Mouse (Mus musculus) embryo, embryonic 11 days (tissue): ENCODE data around the gene Ric1.

Experiments
- DNase-seq: peaks from one replicate; pipeline ENCODE4 v3.0.0-alpha.2; 2015

The Ric1 gene

GRCm38 (mm10) chr19:29521637-29522435 lies at the start of gene Ric1:
TSS of gene Ric1 (plus strand) at chr19:29522282.
- peak; percentile 95 for DNase-seq

- DNase-seq, result no peak
These were observed 49.7 kb upstream of the Ric1 start for GRCm38 (mm10) chr19:29472424-29472823.

- DNase-seq, result no peak
These were observed 49.1 kb upstream of the Ric1 start for GRCm38 (mm10) chr19:29472946-29473345.

GRCm38 (mm10) chr19:29474803-29475202 lies 47.3 kb upstream of the Ric1 start:
- no peak for DNase-seq

GRCm38 (mm10) chr19:29475210-29475620 lies 46.9 kb upstream of the Ric1 start:
- DNase-seq, result no peak

GRCm38 (mm10) chr19:29478598-29478997 lies 43.5 kb upstream of the Ric1 start:
- DNase-seq, result no peak

DNA sequence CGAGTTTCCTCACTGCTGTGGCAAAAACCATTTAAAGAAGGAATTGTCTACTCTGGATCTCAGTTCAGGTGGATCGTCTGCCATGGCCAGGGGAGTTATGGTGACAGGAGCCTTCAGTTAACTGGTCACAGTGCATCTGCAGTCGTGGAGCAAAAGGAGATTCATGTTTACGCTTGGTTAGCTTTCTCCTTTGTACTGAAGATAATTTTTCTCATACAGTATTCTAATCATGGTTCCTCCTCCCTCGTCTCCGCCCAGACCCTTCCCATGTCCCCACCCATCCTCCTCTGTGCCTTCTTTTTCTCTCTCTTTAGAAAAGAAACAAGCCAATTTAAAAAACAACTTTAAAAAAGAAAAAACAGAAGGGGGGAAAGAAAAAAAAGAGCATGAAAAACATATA lies 40.5 kb upstream of the Ric1 start:
- DNase-seq, result no peak

- no peak for DNase-seq
These were observed 39.9 kb upstream of the Ric1 start for GRCm38 (mm10) chr19:29482148-29482547.

- no peak for DNase-seq
These were observed 39.4 kb upstream of the Ric1 start for GRCm38 (mm10) chr19:29482637-29483036.

GRCm38 (mm10) chr19:29483386-29483785 lies 38.7 kb upstream of the Ric1 start:
- no peak for DNase-seq

- DNase-seq, result no peak
These were observed 37.5 kb upstream of the Ric1 start for GRCm38 (mm10) chr19:29484537-29484936.

DNA sequence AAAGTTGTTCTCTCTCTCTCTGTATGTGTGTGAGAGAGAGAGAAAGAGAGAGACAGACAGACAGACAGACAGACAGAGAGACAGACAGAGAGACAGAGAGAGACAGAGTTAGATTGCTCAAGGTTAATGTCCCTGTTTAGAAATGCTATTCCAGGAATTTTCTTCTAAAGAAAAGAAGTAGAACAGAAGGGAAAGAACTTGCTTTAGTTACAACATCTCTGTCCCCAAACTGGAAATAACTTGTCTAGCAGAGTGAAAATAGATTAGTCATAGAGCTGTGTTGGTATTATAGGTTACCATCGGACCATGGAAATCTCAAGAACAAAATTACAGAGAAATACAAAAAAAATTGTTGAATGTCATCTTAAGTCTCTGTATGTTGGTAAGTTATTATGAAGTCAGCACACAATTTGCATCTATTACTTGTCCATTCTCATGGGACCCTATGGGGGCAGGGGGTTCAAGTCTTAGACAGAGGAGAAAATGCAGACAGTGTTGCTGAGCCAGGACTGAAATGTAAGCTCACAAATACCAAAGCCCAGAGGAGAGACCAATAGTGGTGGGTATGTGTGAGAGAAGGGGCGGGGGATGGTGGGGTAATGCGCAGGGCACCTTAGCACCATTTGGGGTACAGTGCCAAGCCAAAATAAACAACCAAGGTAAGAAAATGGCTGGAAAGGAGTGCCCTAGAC lies 36.7 kb upstream of the Ric1 start:
- no peak for DNase-seq

DNA sequence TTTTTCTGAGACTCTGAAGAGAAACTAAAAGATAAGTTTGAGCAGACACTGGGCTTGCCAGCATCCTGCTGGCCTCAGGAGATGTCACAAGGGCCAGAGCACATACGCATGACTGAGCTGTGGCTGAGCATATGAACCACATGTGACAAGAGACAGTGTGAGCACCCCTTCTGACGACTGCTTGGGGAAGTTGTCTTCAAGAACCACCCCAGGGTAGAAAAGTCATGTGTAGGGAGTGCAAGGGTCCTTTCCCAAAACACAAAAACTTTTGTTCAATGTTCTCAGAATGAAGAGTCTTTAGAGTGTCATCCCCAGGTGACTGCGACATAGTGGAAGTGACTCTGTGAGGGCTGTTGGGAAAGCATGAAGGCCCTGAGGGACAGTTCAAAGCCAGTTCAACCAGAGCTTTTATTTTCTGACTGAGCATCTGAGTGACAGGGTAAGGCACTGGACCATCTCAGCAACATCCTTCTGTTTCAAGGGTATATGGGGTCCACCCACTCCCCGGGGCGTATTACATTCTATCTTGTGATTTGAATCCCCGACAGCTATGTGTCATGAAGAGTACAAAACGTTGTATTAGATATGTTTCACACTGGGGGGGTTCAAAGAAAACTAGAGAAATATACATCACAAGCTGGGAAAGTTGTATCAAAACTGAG lies 35.4 kb upstream of the Ric1 start:
- no peak for DNase-seq

DNA sequence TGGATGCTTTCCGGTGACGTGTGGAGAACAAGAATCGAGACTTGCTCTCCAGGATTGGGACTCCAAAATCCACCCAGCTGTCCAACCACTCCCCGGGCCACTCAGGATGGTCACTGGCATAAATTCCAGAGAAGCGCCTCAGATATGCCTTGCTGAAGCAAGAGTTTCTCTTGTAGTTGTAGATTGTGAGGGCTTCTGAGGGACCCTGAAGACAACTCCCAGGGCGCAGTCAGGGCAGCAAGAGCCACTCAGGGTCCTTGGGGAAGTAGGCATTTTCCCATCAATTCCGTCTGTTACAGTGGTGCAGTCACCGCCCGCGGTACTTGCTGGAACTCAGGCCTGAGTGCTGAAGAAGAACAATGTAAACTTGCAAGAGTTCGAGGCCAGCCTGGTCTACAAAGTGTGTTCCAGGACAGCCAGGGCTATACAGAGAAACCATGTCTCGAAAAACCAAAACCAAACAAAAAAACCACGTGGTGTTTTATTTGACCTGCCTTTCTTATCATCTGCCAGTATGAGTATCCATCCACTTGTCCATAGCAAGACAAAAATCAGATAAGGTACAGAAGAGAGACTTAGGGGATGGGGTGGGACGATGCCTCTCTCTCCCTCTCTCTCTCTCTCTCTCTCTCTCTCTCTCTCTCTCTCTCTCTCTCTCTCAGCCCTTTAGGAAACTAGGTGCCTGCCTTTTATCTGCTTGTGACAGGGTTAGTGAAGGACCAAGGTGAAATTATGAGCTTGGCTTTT lies 34.6 kb upstream of the Ric1 start:
- no peak for DNase-seq

DNA sequence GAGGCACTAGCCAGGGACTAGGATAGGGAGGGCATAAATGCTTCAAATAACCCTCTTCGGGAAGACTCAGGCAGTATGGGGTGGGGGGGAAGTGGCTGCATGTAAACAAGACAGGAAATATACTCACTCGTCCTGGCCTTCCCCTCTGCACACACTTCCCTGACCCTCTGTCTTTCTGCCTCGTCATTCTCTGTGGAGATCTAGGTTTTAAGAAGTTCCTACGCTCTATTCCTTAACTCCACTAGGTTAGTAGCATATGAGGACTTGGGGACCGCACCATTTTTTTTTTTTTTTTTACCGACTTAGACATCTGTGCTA lies 34.0 kb upstream of the Ric1 start:
- DNase-seq, result no peak

- no peak for DNase-seq
These were observed 33.7 kb upstream of the Ric1 start for GRCm38 (mm10) chr19:29488420-29488819.

GRCm38 (mm10) chr19:29489785-29490284 lies 32.2 kb upstream of the Ric1 start:
- DNase-seq, result no peak

DNA sequence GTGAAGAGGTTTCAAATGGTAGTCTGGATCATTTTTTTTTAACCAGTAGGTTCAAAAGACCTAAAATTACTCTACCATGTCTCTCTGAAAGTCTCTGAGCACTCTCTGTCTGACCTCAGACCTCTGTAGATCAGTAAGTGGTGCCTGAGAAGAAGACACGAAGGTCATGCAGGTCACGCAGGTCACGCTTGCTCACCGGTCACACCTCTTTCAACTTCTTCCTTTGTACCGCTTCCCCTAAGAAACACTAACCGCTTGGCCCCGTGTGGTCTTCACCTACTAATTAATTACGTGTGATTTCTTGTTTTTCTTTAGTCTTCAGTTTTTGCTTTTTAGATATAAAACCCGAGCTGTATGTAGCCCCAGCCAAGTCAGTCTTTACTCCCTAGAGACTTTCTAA lies 30.6 kb upstream of the Ric1 start:
- DNase-seq, result no peak

GRCm38 (mm10) chr19:29494454-29494853 lies 27.6 kb upstream of the Ric1 start:
- no peak for DNase-seq

DNA sequence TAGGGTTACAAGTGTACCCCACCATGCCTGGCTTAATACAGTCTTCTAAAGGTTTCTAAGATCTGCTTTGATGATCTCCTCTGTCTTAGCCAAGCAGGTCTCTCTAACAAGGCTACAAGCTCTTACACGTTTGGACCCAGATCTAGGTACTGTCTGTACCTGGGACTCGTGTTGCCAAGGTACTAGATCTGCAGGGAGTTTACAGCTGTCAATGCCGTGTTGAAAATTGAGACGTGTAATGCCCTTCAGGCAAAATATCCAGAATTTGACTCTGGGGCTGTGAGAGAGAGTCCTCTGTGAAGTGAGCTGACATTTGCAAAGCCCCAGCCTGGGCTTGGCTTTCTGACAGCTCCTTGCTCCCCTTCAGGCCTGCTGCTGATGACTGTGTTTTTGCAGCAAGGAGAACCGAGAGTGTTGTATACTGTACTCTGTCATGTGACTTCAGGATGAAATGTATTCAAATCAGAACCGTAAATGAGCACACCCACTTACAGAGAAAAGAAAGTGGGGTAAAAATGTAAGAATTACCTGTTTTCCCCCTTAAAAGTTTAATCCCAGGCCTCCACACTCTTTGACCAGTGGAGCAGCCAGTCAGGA lies 26.0 kb upstream of the Ric1 start:
- no peak for DNase-seq

DNA sequence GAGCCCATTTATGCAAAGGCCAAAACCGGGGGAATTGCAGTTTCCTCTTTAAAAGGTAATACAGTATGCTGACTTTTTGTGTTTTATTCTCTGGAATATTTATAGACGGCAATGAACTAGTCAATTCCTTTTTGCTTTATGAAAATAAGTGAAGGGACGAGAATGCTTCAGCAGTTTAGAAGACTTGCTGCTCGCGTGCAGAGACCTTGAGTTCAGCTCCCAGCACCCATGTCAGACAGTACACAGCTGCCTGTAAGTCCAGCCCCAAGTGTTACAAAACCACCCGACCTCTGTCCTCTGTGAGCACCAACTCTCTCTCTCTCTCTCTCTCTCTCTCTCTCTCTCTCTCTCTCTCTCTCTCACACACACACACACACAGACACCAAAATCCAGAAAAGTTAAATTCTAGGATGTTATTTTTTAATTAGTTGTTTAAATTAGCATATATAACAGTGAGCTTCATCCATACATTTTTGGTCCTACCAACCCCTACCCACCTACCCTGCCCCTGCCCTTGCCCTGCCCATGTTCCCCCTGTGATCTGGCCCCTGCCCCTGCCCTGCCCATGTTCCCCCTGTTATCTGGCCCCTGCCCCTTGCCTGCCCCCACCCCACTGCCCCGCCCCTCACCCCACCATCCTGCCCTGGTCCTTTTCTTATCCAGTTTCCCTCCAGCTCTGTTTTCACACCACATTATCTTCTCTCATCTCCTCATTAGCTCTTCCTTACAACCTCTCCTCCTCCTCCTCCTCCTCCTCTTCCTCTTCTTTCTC lies 25.1 kb upstream of the Ric1 start:
- no peak for DNase-seq

DNA sequence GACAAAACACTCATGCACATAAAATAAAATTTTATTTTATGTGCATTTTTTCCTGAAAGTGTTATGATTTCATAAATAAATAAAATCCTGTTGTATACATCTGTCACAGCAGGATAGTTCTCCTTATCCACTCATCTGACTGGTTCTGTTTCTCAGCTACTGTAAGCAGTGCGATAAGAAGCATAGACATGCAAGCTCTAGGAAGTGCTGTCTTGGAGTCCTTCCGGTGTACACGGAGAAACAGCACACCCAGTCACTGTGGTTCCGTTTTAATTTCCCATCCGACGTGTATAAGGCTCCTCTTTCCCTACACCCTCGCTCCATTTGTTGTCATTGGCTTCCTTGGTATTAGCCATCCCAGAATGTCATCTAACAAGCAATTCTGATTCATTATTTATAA lies 24.2 kb upstream of the Ric1 start:
- DNase-seq, result no peak
